Mouse (Mus musculus) lung, postnatal 0 days (tissue): ENCODE measurements at regions not wholly inside any gene's neighbourhood (a gene's known extent, or its start where the extent isn't known, plus 50 kb on each side); places are given as distances from the start of the nearest gene placed in this dataset.

Experiments used
- CTCF ChIP-seq: IDR thresholded peaks from 2 replicates; pipeline ENCODE4 v1.5.1; 2016; ENCODE audit warnings: antibody characterized with exemption, mild to moderate bottlenecking
- EP300 ChIP-seq: IDR thresholded peaks from 2 replicates; pipeline ENCODE4 v1.6.1; 2016; ENCODE audit warnings: antibody characterized with exemption, mild to moderate bottlenecking, control low read depth

GRCm38 (mm10) chr2:159592841-159593240, 741.1 kb downstream of the Gm826 start:
- no peak for TF ChIP-seq CTCF
- peak; percentile 24 for TF ChIP-seq EP300
